Mouse (Mus musculus) frontal cortex, postnatal 25 days (tissue): Measurements from ENCODE around the gene Olfr1009.
"Not testable (repeated sequence)": the region's sequence is repeated elsewhere in the genome, so short reads cannot be mapped to it uniquely, and the experiment has no call there.

ENCODE experiments used
- DNase-seq, 2 experiments: peaks; one replicate each; pipeline ENCODE4 v3.0.0; 2022; ENCODE audit warnings: low spot score in 2 of 2

Gene Olfr1009

GRCm38 (mm10) chr2:85715119-85715518 lies at the start of gene Olfr1009:
Gene Olfr1009 (plus strand): TSS chr2:85715419.
- DNase-seq, result no peak

DNA sequence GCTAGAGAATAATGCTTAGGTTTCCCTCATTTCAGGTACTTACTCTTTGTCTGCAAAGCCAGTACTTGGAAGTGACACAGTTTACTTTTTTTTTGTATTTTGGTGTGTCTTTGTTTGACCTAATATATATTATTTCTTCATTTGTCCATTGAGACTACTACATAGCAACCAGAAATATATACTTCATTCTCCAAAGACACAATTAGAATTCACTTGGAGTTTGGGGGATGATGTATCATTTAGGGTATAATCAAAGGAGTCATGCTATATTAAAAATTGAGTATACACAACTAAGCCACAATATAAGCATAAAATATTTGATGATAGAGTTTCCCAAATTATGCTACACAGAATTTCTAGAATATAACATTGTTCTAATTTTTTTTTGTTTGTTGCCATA lies 36.6 kb upstream of the Olfr1009 start, which contains the start of gene Olfr1006:
TSS of gene Olfr1006 (minus strand) at position 101 of the 400 bp plus-strand sequence.
- no peak for DNase-seq

DNA sequence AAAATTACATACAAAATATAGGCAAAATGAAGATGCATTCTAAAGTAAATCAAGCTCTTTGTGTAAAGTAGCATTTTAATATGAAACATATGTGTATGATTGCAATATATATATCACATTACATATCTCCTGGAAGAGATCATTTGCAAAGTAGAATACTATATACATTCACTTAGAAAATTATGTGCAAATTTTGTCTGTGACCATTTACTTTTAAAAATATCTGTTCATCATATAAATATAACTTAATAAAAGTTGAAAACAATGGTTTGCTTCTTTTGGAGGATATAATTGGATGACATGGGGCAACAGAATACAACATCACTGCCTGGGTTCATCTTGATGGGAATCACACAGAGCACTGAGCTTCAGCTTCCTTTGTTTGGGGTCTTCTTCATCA lies 26.1 kb upstream of the Olfr1009 start, which contains the start of gene Olfr1008:
TSS of gene Olfr1008 (plus strand) at position 301 of the 400 bp plus-strand sequence.
- no peak for DNase-seq

- DNase-seq, result not testable (repeated sequence)
Observed at GRCm38 (mm10) chr2:85710680-85711079, 4.5 kb upstream of the Olfr1009 start.

GRCm38 (mm10) chr2:85711159-85711558 lies 4.1 kb upstream of the Olfr1009 start:
- no peak for DNase-seq

GRCm38 (mm10) chr2:85725793-85726192 lies 10.6 kb downstream of the Olfr1009 start:
- peak in 1 of 2 experiments; percentile 8 for DNase-seq

- no peak for DNase-seq
Observed at GRCm38 (mm10) chr2:85753822-85754221, 38.6 kb downstream of the Olfr1009 start.

GRCm38 (mm10) chr2:85762666-85763065 lies 47.4 kb downstream of the Olfr1009 start, which contains the start of gene Olfr1012:
Gene Olfr1012 (minus strand): TSS chr2:85762766.
- no peak for DNase-seq

- no peak for DNase-seq
Observed at GRCm38 (mm10) chr2:85766798-85767197, 51.6 kb downstream of the Olfr1009 start, which contains the start of gene Olfr1013. Gene Olfr1013 (plus strand): TSS chr2:85767098.

GRCm38 (mm10) chr2:85772413-85772812 lies 57.2 kb downstream of the Olfr1009 start, which contains the start of gene Olfr1014:
Gene Olfr1014 (plus strand): TSS chr2:85772713.
- no peak for DNase-seq
